Mouse (Mus musculus) intestine, postnatal 0 days (tissue): ENCODE results near the gene A930004D18Rik. TPM values are rescaled to one million over a fixed set of nuclear protein-coding genes. Genes with fewer than 3 reads are reported as not detected.

ENCODE experiments used
- ATAC-seq: fragments of 200-750 bp; cut with Nextera tagmentation; 2 replicates; pipeline ENCODE4 v1.8.0; 2017; ENCODE audit warnings: mild to moderate bottlenecking, moderate TSS enrichment, moderate library complexity
- H3K27ac ChIP-seq: fragments of 300-500 bp; sonication (generic); 2 replicates; pipeline ENCODE4 v1.5.1; 2014; ENCODE audit warnings: mild to moderate bottlenecking, low read depth, low read length, moderate library complexity
- H3K27me3 ChIP-seq: fragments of 300-500 bp; sonication (generic); replicated peaks from 2 replicates; pipeline ENCODE4 v1.6.1; 2014; ENCODE audit warnings: low read length, mixed read lengths; ENCODE audit not compliant: control insufficient read depth, insufficient read depth
- H3K36me3 ChIP-seq: fragments of 300-500 bp; sonication (generic); 2 replicates; pipeline ENCODE4 v1.6.1; 2014; ENCODE audit warnings: mild to moderate bottlenecking, moderate library complexity; ENCODE audit not compliant: control insufficient read depth, insufficient read depth
- H3K4me1 ChIP-seq: fragments of 300-500 bp; sonication (generic); replicated peaks from 2 replicates; pipeline ENCODE4 v1.6.1; 2014; ENCODE audit warnings: antibody characterized with exemption, low read length, mixed read lengths; ENCODE audit not compliant: control insufficient read depth, insufficient read depth
- H3K4me2 ChIP-seq: fragments of 300-500 bp; sonication (generic); replicated peaks from 2 replicates; pipeline ENCODE4 v1.6.1; 2014; ENCODE audit warnings: low read depth, mild to moderate bottlenecking, moderate library complexity
- H3K4me3 ChIP-seq: fragments of 300-500 bp; sonication (generic); 2 replicates; pipeline ENCODE4 v1.5.1; 2014; ENCODE audit warnings: low read depth, low read length
- H3K9ac ChIP-seq: fragments of 300-500 bp; sonication (generic); 2 replicates; pipeline ENCODE4 v1.6.1; 2014; ENCODE audit warnings: mild to moderate bottlenecking, low read depth, low read length
- H3K9me3 ChIP-seq: fragments of 300-500 bp; sonication (generic); 2 replicates; pipeline ENCODE4 v1.6.1; 2016; ENCODE audit warnings: mixed run types; ENCODE audit not compliant: control insufficient read depth
- CTCF ChIP-seq: sonication (generic); IDR thresholded peaks from 2 replicates; pipeline ENCODE4 v1.5.1; 2016; ENCODE audit warnings: low read depth, mild to moderate bottlenecking, control low read depth, antibody characterized with exemption, moderate library complexity
- WGBS: fragments of 180-500 bp; shearing (Covaris S2); extraction: QIAGEN DNeasy Blood & Tissue Kit; methylation state at CpG from one replicate; pipeline ENCODE4 v1.1.7; 2014; 5-methylcytosine and 5-hydroxymethylcytosine counted together
- polyA plus RNA-seq: library from polyadenylated mRNA; unstranded; fragments of >200 nt; fragmentation: Nextera tagmentation; extraction: Ambion mirVana; gene quantifications from 2 replicates; pipeline ENCODE4 v1.2.1, GENCODE M21; 2015

Gene A930004D18Rik
- polyA plus RNA-seq, 1 experiment from 2014 or later = 6.3 TPM

- Histone ChIP-seq H3K27me3 (no peaks in the 10 kb centered on the region), H3K27ac (peak overlapping the region; percentile 90), H3K9ac (peak overlapping the region; percentile 72), H3K4me3 (peak overlapping the region; percentile 73), H3K9me3 (no peaks in the 10 kb centered on the region), H3K36me3 (no peaks in the 10 kb centered on the region), H3K4me2 (peak overlapping the region; percentile 98), H3K4me1 (peaks cover 11% of the 10 kb centered on the region)
- peak; percentile 87 for ATAC-seq
- TF ChIP-seq CTCF = peak; percentile 98
- under 1% methylated on average over 44 of the region's 44 CpGs for WGBS
Measured at GRCm38 (mm10) chr2:18027448-18028139, 9.9 kb downstream of the A930004D18Rik start.

GRCm38 (mm10) chr2:18026116-18026947, 11.2 kb downstream of the A930004D18Rik start:
- Histone ChIP-seq H3K4me2 (peak overlapping the region; percentile 98), H3K4me1 (peaks cover 5% of the 10 kb centered on the region), H3K9ac (peak overlapping the region; percentile 38), H3K36me3 (no peaks in the 10 kb centered on the region), H3K27ac (no peak overlapping the region), H3K9me3 (no peaks in the 10 kb centered on the region), H3K27me3 (no peaks in the 10 kb centered on the region), H3K4me3 (peak overlapping the region; percentile 73)
- no peak for ATAC-seq
- TF ChIP-seq CTCF = no peak
- under 1% methylated on average over 44 of the region's 44 CpGs for WGBS

GRCm38 (mm10) chr2:18025781-18026115, 11.8 kb downstream of the A930004D18Rik start:
- H3K36me3 ChIP-seq = no peaks in the 10 kb centered on the region
- H3K4me2 ChIP-seq = peak overlapping the region; percentile 98
- peak overlapping the region; percentile 73 for H3K4me3 ChIP-seq
- no peaks in the 10 kb centered on the region for H3K9me3 ChIP-seq
- H3K9ac ChIP-seq = peak overlapping the region; percentile 38; the same call in 1 of the 2 replicates
- H3K27ac ChIP-seq = no peak overlapping the region
- no peak for TF ChIP-seq CTCF
- H3K27me3 ChIP-seq = no peaks in the 10 kb centered on the region
- no peaks in the 10 kb centered on the region for H3K4me1 ChIP-seq
- 5% methylated on average over 14 of the region's 14 CpGs for WGBS
- ATAC-seq = no peak

GRCm38 (mm10) chr2:18025116-18025515, 12.4 kb downstream of the A930004D18Rik start:
- no peak overlapping the region; the same call in 1 of the 2 replicates for H3K4me3 ChIP-seq
- H3K27ac ChIP-seq = no peak overlapping the region
- TF ChIP-seq CTCF = no peak
- no peak overlapping the region for H3K4me2 ChIP-seq
- H3K9ac ChIP-seq = no peak overlapping the region
- H3K36me3 ChIP-seq = no peaks in the 10 kb centered on the region
- H3K27me3 ChIP-seq = no peaks in the 10 kb centered on the region
- no peaks in the 10 kb centered on the region for H3K4me1 ChIP-seq
- 72% methylated on average over 5 of the region's 5 CpGs for WGBS
- no peak for ATAC-seq
- H3K9me3 ChIP-seq = no peaks in the 10 kb centered on the region

GRCm38 (mm10) chr2:18022886-18023285, 14.7 kb downstream of the A930004D18Rik start:
- Histone ChIP-seq H3K9me3 (no peaks in the 10 kb centered on the region), H3K9ac (no peak overlapping the region), H3K27ac (no peak overlapping the region), H3K27me3 (no peaks in the 10 kb centered on the region), H3K4me2 (no peak overlapping the region), H3K36me3 (no peaks in the 10 kb centered on the region), H3K4me3 (no peak overlapping the region), H3K4me1 (no peaks in the 10 kb centered on the region)
- TF ChIP-seq CTCF = no peak
- 63% methylated on average over 1 of the region's 1 CpGs for WGBS
- ATAC-seq = no peak

GRCm38 (mm10) chr2:18019122-18019521, 18.4 kb downstream of the A930004D18Rik start:
- TF ChIP-seq CTCF = no peak
- no peak for ATAC-seq
- 78% methylated on average over 1 of the region's 1 CpGs for WGBS
- H3K36me3 ChIP-seq = no peaks in the 10 kb centered on the region
- no peak overlapping the region for H3K4me2 ChIP-seq
- no peak overlapping the region for H3K9ac ChIP-seq
- H3K4me1 ChIP-seq = no peaks in the 10 kb centered on the region
- no peak overlapping the region for H3K4me3 ChIP-seq
- no peak overlapping the region for H3K27ac ChIP-seq
- no peaks in the 10 kb centered on the region for H3K27me3 ChIP-seq
- H3K9me3 ChIP-seq = no peaks in the 10 kb centered on the region
